Mouse (Mus musculus) E14TG2a.4 (cell line): ENCODE results near the gene Plppr3.
A peak's percentile ranks its signal among the peaks of the same experiment; 100 is the strongest.

Source experiments
- H3K27me3 ChIP-seq: 2 replicates; pipeline ENCODE4 v1.6.1; 2014; ENCODE audit warnings: low read length, control low read depth; ENCODE audit not compliant: insufficient read depth
- H3K36me3 ChIP-seq: 2 replicates; pipeline ENCODE4 v1.6.1; 2014; ENCODE audit warnings: low read length, control low read depth; ENCODE audit not compliant: insufficient read depth
- H3K4me1 ChIP-seq: replicated peaks from 2 replicates; pipeline ENCODE4 v1.6.1; 2014; ENCODE audit warnings: low read depth, low read length, control low read depth
- H3K4me3 ChIP-seq: replicated peaks from 2 replicates; pipeline ENCODE4 v1.5.1; 2014; ENCODE audit warnings: mild to moderate bottlenecking, low read length
- H3K9me3 ChIP-seq: 2 replicates; pipeline ENCODE4 v1.6.1; 2014; ENCODE audit warnings: low read length, control low read depth
- CTCF ChIP-seq: conservative IDR thresholded peaks from 2 replicates; pipeline ENCODE4 v1.5.1; 2014; ENCODE audit warnings: low read length
- NANOG ChIP-seq: IDR thresholded peaks from 2 replicates; pipeline ENCODE4 v1.6.1; 2014; ENCODE audit warnings: borderline replicate concordance, low read length, mixed read lengths
- POU5F1 ChIP-seq: IDR thresholded peaks from 2 replicates; pipeline ENCODE4 v1.6.1; 2014; ENCODE audit warnings: low read length, borderline replicate concordance

The Plppr3 gene

GRCm38 (mm10) chr10:79908167-79909091 lies 34.0 kb upstream of the Plppr3 start, which contains the start of gene Med16:
Med16 (minus strand) TSS chr10:79908923.
- H3K27me3 ChIP-seq, result no peaks in the 10 kb centered on the region
- H3K4me3 ChIP-seq, result peak within 1 kb of the TSS; percentile 94
- peaks cover 48% of the 10 kb centered on the region for H3K36me3 ChIP-seq
- H3K9me3 ChIP-seq, result no peaks in the 10 kb centered on the region
- H3K4me1 ChIP-seq, result peaks cover 42% of the 10 kb centered on the region
- TF ChIP-seq CTCF (no peak), POU5F1 (no peak), NANOG (no peak)

- Histone ChIP-seq H3K36me3 (peaks cover 57% of the 10 kb centered on the region), H3K9me3 (no peaks in the 10 kb centered on the region), H3K4me3 (peak overlapping the region; percentile 94; the same call in 1 of the 2 replicates), H3K27me3 (no peaks in the 10 kb centered on the region), H3K4me1 (peaks cover 46% of the 10 kb centered on the region)
- TF ChIP-seq NANOG (no peak), CTCF (no peak), POU5F1 (no peak)
These were observed 33.0 kb upstream of the Plppr3 start for GRCm38 (mm10) chr10:79907415-79907814.

GRCm38 (mm10) chr10:79906712-79907111 lies 32.3 kb upstream of the Plppr3 start:
- no peaks in the 10 kb centered on the region for H3K27me3 ChIP-seq
- TF ChIP-seq CTCF, result no peak
- no peak for TF ChIP-seq NANOG
- TF ChIP-seq POU5F1, result no peak

GRCm38 (mm10) chr10:79900951-79901410 lies 26.5 kb upstream of the Plppr3 start:
- H3K4me1 ChIP-seq, result peaks cover 59% of the 10 kb centered on the region
- TF ChIP-seq NANOG, result no peak
- no peak for TF ChIP-seq CTCF
- no peak for TF ChIP-seq POU5F1
- H3K36me3 ChIP-seq, result peaks cover 66% of the 10 kb centered on the region
- H3K9me3 ChIP-seq, result no peaks in the 10 kb centered on the region
- no peaks in the 10 kb centered on the region for H3K27me3 ChIP-seq
- no peak overlapping the region for H3K4me3 ChIP-seq

More at GRCm38 (mm10) chr10:79906712-79907111, 32.3 kb upstream of the Plppr3 start:
- Histone ChIP-seq H3K9me3 (no peaks in the 10 kb centered on the region), H3K4me3 (no peak overlapping the region), H3K4me1 (peaks cover 44% of the 10 kb centered on the region), H3K36me3 (peaks cover 60% of the 10 kb centered on the region)

- Histone ChIP-seq H3K9me3 (no peaks in the 10 kb centered on the region), H3K36me3 (peaks cover 57% of the 10 kb centered on the region), H3K4me3 (no peak overlapping the region), H3K27me3 (no peaks in the 10 kb centered on the region), H3K4me1 (peaks cover 66% of the 10 kb centered on the region)
- no peak for TF ChIP-seq CTCF
- TF ChIP-seq POU5F1, result no peak
- TF ChIP-seq NANOG, result no peak
These were observed 23.1 kb upstream of the Plppr3 start for GRCm38 (mm10) chr10:79897316-79898245.

- Histone ChIP-seq H3K9me3 (no peaks in the 10 kb centered on the region), H3K4me3 (no peak overlapping the region), H3K4me1 (peaks cover 66% of the 10 kb centered on the region), H3K27me3 (no peaks in the 10 kb centered on the region), H3K36me3 (peaks cover 50% of the 10 kb centered on the region)
- TF ChIP-seq POU5F1 (no peak), NANOG (no peak)
These were observed 22.4 kb upstream of the Plppr3 start for GRCm38 (mm10) chr10:79896814-79897213.

- TF ChIP-seq POU5F1 (no peak), NANOG (no peak), CTCF (no peak)
- H3K4me1 ChIP-seq, result peaks cover 62% of the 10 kb centered on the region
- H3K36me3 ChIP-seq, result peaks cover 45% of the 10 kb centered on the region
- H3K27me3 ChIP-seq, result no peaks in the 10 kb centered on the region
- no peak overlapping the region for H3K4me3 ChIP-seq
- H3K9me3 ChIP-seq, result no peaks in the 10 kb centered on the region
These were observed 21.9 kb upstream of the Plppr3 start for GRCm38 (mm10) chr10:79896306-79896705.
